Mouse (Mus musculus): ENCODE data around the gene Xpnpep1. TPM values are rescaled to one million over a fixed set of nuclear protein-coding genes. Genes with fewer than 3 reads are reported as not detected.
A peak's percentile ranks its signal among the peaks of the same experiment; 100 is the strongest.

The Xpnpep1 gene
- polyA plus RNA-seq, 1 experiment from 2014 or later, result 85.5 TPM

GRCm38 (mm10) chr19:53080026-53080425 lies 40.0 kb upstream of the Xpnpep1 start:
- H3K4me2 ChIP-seq (ENCODE audit: low read depth, low read length), result no peak overlapping the region
- no peak overlapping the region for H3K27ac ChIP-seq (ENCODE audit: low read length)
- 74% methylated on average over 11 of the region's 11 CpGs for WGBS (ENCODE audit: insufficient replicate concordance)

GRCm38 (mm10) chr19:53078271-53079085 lies 38.5 kb upstream of the Xpnpep1 start:
- H3K4me1 ChIP-seq (ENCODE audit: control insufficient read depth, low read depth, low read length), result peaks cover 10% of the 10 kb centered on the region
- H3K9me3 ChIP-seq (replicated peaks; ENCODE audit: control insufficient read depth, low read length), result no peaks in the 10 kb centered on the region
- H3K4me2 ChIP-seq (ENCODE audit: low read depth, low read length), result no peak overlapping the region
- WGBS (ENCODE audit: insufficient replicate concordance), result 62% methylated on average over 9 of the region's 9 CpGs
- ATAC-seq (ENCODE audit: low read depth), result no peak
- no peak overlapping the region for H3K27ac ChIP-seq (ENCODE audit: low read length)
- no peak overlapping the region for H3K4me3 ChIP-seq (ENCODE audit: low read depth, low read length)
- no peaks in the 10 kb centered on the region for H3K27me3 ChIP-seq (ENCODE audit: control insufficient read depth, insufficient read depth, low read depth, low read length)
- H3K9ac ChIP-seq (ENCODE audit: low read depth, low read length), result no peak overlapping the region
- no peaks in the 10 kb centered on the region for H3K36me3 ChIP-seq (ENCODE audit: control insufficient read depth, insufficient read depth)

More at GRCm38 (mm10) chr19:53080026-53080425, 40.0 kb upstream of the Xpnpep1 start:
- Histone ChIP-seq H3K27me3 (ENCODE audit: control insufficient read depth, insufficient read depth, low read depth, low read length) (no peaks in the 10 kb centered on the region), H3K4me3 (ENCODE audit: low read depth, low read length) (no peak overlapping the region), H3K36me3 (ENCODE audit: control insufficient read depth, insufficient read depth) (no peaks in the 10 kb centered on the region), H3K9me3 (replicated peaks; ENCODE audit: control insufficient read depth, low read length) (no peaks in the 10 kb centered on the region), H3K4me1 (ENCODE audit: control insufficient read depth, low read depth, low read length) (peaks cover 10% of the 10 kb centered on the region), H3K9ac (ENCODE audit: low read depth, low read length) (no peak overlapping the region)
- no peak for ATAC-seq (ENCODE audit: low read depth)

- Histone ChIP-seq H3K27ac (ENCODE audit: low read length) (no peak overlapping the region), H3K9ac (ENCODE audit: low read depth, low read length) (no peak overlapping the region), H3K36me3 (ENCODE audit: control insufficient read depth, insufficient read depth) (no peaks in the 10 kb centered on the region), H3K9me3 (replicated peaks; ENCODE audit: control insufficient read depth, low read length) (no peaks in the 10 kb centered on the region), H3K4me2 (ENCODE audit: low read depth, low read length) (no peak overlapping the region), H3K27me3 (ENCODE audit: control insufficient read depth, insufficient read depth, low read depth, low read length) (no peaks in the 10 kb centered on the region), H3K4me3 (ENCODE audit: low read depth, low read length) (no peak overlapping the region), H3K4me1 (ENCODE audit: control insufficient read depth, low read depth, low read length) (peaks cover 10% of the 10 kb centered on the region)
- 79% methylated on average over 5 of the region's 5 CpGs for WGBS (ENCODE audit: insufficient replicate concordance)
- no peak for ATAC-seq (ENCODE audit: low read depth)
These were observed 37.3 kb upstream of the Xpnpep1 start for GRCm38 (mm10) chr19:53077278-53077677.

GRCm38 (mm10) chr19:53076238-53076981 lies 36.4 kb upstream of the Xpnpep1 start:
- Histone ChIP-seq H3K27ac (ENCODE audit: low read length) (no peak overlapping the region), H3K9me3 (replicated peaks; ENCODE audit: control insufficient read depth, low read length) (no peaks in the 10 kb centered on the region), H3K4me3 (ENCODE audit: low read depth, low read length) (no peak overlapping the region), H3K27me3 (ENCODE audit: control insufficient read depth, insufficient read depth, low read depth, low read length) (no peaks in the 10 kb centered on the region), H3K4me2 (ENCODE audit: low read depth, low read length) (no peak overlapping the region), H3K36me3 (ENCODE audit: control insufficient read depth, insufficient read depth) (no peaks in the 10 kb centered on the region), H3K4me1 (ENCODE audit: control insufficient read depth, low read depth, low read length) (peaks cover 10% of the 10 kb centered on the region), H3K9ac (ENCODE audit: low read depth, low read length) (no peak overlapping the region)
- ATAC-seq (ENCODE audit: low read depth), result no peak
- WGBS (ENCODE audit: insufficient replicate concordance), result 69% methylated on average over 18 of the region's 18 CpGs

- 81% methylated on average over 11 of the region's 11 CpGs for WGBS (ENCODE audit: insufficient replicate concordance)
- peaks cover 7% of the 10 kb centered on the region for H3K4me1 ChIP-seq (ENCODE audit: control insufficient read depth, low read depth, low read length)
- no peak overlapping the region for H3K27ac ChIP-seq (ENCODE audit: low read length)
- H3K9me3 ChIP-seq (replicated peaks; ENCODE audit: control insufficient read depth, low read length), result no peaks in the 10 kb centered on the region
- no peak for ATAC-seq (ENCODE audit: low read depth)
- no peak overlapping the region for H3K4me2 ChIP-seq (ENCODE audit: low read depth, low read length)
- H3K27me3 ChIP-seq (ENCODE audit: control insufficient read depth, insufficient read depth, low read depth, low read length), result no peaks in the 10 kb centered on the region
- no peak overlapping the region for H3K9ac ChIP-seq (ENCODE audit: low read depth, low read length)
- H3K36me3 ChIP-seq (ENCODE audit: control insufficient read depth, insufficient read depth), result no peaks in the 10 kb centered on the region
- H3K4me3 ChIP-seq (ENCODE audit: low read depth, low read length), result no peak overlapping the region
These were observed 35.9 kb upstream of the Xpnpep1 start for GRCm38 (mm10) chr19:53075896-53076237.

- Histone ChIP-seq H3K27me3 (ENCODE audit: control insufficient read depth, insufficient read depth, low read depth, low read length) (no peaks in the 10 kb centered on the region), H3K4me2 (ENCODE audit: low read depth, low read length) (no peak overlapping the region), H3K4me3 (ENCODE audit: low read depth, low read length) (no peak overlapping the region), H3K4me1 (ENCODE audit: control insufficient read depth, low read depth, low read length) (peaks cover 3% of the 10 kb centered on the region; the same call in 1 of the 2 replicates), H3K9ac (ENCODE audit: low read depth, low read length) (no peak overlapping the region), H3K27ac (ENCODE audit: low read length) (no peak overlapping the region), H3K36me3 (ENCODE audit: control insufficient read depth, insufficient read depth) (no peaks in the 10 kb centered on the region), H3K9me3 (replicated peaks; ENCODE audit: control insufficient read depth, low read length) (no peaks in the 10 kb centered on the region)
- WGBS (ENCODE audit: insufficient replicate concordance), result 67% methylated on average over 13 of the region's 13 CpGs
- ATAC-seq (ENCODE audit: low read depth), result peak; percentile 19; the same call in 1 of the 2 replicates
These were observed 35.1 kb upstream of the Xpnpep1 start for GRCm38 (mm10) chr19:53074899-53075722.

- no peak overlapping the region for H3K4me3 ChIP-seq (ENCODE audit: low read depth, low read length)
- no peak overlapping the region for H3K4me2 ChIP-seq (ENCODE audit: low read depth, low read length)
- 89% methylated on average over 4 of the region's 4 CpGs for WGBS (ENCODE audit: insufficient replicate concordance)
- no peaks in the 10 kb centered on the region for H3K36me3 ChIP-seq (ENCODE audit: control insufficient read depth, insufficient read depth)
- no peaks in the 10 kb centered on the region for H3K27me3 ChIP-seq (ENCODE audit: control insufficient read depth, insufficient read depth, low read depth, low read length)
- no peaks in the 10 kb centered on the region for H3K9me3 ChIP-seq (replicated peaks; ENCODE audit: control insufficient read depth, low read length)
- H3K4me1 ChIP-seq (ENCODE audit: control insufficient read depth, low read depth, low read length), result no peaks in the 10 kb centered on the region; the same call in 1 of the 2 replicates
- ATAC-seq (ENCODE audit: low read depth), result no peak
- H3K9ac ChIP-seq (ENCODE audit: low read depth, low read length), result no peak overlapping the region
- no peak overlapping the region for H3K27ac ChIP-seq (ENCODE audit: low read length)
These were observed 33.5 kb upstream of the Xpnpep1 start for GRCm38 (mm10) chr19:53073521-53073920.

GRCm38 (mm10) chr19:53072406-53072805 lies 32.4 kb upstream of the Xpnpep1 start:
- no peaks in the 10 kb centered on the region for H3K4me1 ChIP-seq (ENCODE audit: control insufficient read depth, low read depth, low read length)
- no peak overlapping the region for H3K27ac ChIP-seq (ENCODE audit: low read length)
- H3K27me3 ChIP-seq (ENCODE audit: control insufficient read depth, insufficient read depth, low read depth, low read length), result no peaks in the 10 kb centered on the region
- H3K9me3 ChIP-seq (replicated peaks; ENCODE audit: control insufficient read depth, low read length), result no peaks in the 10 kb centered on the region
- no peak overlapping the region for H3K4me2 ChIP-seq (ENCODE audit: low read depth, low read length)
- H3K9ac ChIP-seq (ENCODE audit: low read depth, low read length), result no peak overlapping the region
- no peak for ATAC-seq (ENCODE audit: low read depth)
- WGBS (ENCODE audit: insufficient replicate concordance), result 68% methylated on average over 5 of the region's 5 CpGs
- H3K36me3 ChIP-seq (ENCODE audit: control insufficient read depth, insufficient read depth), result no peaks in the 10 kb centered on the region
- H3K4me3 ChIP-seq (ENCODE audit: low read depth, low read length), result no peak overlapping the region
